Mouse (Mus musculus): ENCODE results near the gene Scarb1. TPM values are rescaled to one million over a fixed set of nuclear protein-coding genes. Genes with fewer than 3 reads are reported as not detected.

Scarb1 gene
- total RNA-seq, 2 experiments from 2014 or later, result 11.8 to 16.9 TPM

- intact Hi-C loops (cut with DNase I), result no loop called here
- H3K4me3 ChIP-seq, result peak overlapping the region; percentile 55
These were observed 56.9 kb downstream of the Scarb1 start for GRCm38 (mm10) chr5:125283748-125284640.

GRCm38 (mm10) chr5:125279216-125279615, 61.7 kb downstream of the Scarb1 start:
- Histone ChIP-seq H3K27ac (no peak overlapping the region), H3K4me3 (no peak overlapping the region)
- DNase-seq, result no peak
- intact Hi-C loops (cut with DNase I), result no loop called here
- TF ChIP-seq CTCF (IDR thresholded peaks at IDR 0.05), result no peak

More at GRCm38 (mm10) chr5:125283748-125284640, 56.9 kb downstream of the Scarb1 start:
- no peak for TF ChIP-seq CTCF (IDR thresholded peaks at IDR 0.05)
- H3K27ac ChIP-seq, result no peak overlapping the region
- peak; percentile 77 for DNase-seq

GRCm38 (mm10) chr5:125278314-125278713, 62.6 kb downstream of the Scarb1 start:
- H3K27ac ChIP-seq, result no peak overlapping the region
- intact Hi-C loops (cut with DNase I), result no loop called here
- no peak overlapping the region for H3K4me3 ChIP-seq
- no peak for DNase-seq
- TF ChIP-seq CTCF (IDR thresholded peaks at IDR 0.05), result peak; percentile 67

GRCm38 (mm10) chr5:125277313-125277712, 63.6 kb downstream of the Scarb1 start:
- Histone ChIP-seq H3K27ac (peak overlapping the region; percentile 7; the same call in 1 of the 2 replicates), H3K4me3 (no peak overlapping the region)
- TF ChIP-seq CTCF (IDR thresholded peaks at IDR 0.05), result no peak
- intact Hi-C loops (cut with DNase I), result no loop called here
- DNase-seq, result no peak

- Histone ChIP-seq H3K27ac (peak overlapping the region; percentile 31; the same call in 1 of the 2 replicates), H3K4me3 (no peak overlapping the region)
- no peak for TF ChIP-seq CTCF (IDR thresholded peaks at IDR 0.05)
- intact Hi-C loops (cut with DNase I), result no loop called here
- DNase-seq, result peak; percentile 76
These were observed 64.1 kb downstream of the Scarb1 start for GRCm38 (mm10) chr5:125276765-125277164.

- no peak for TF ChIP-seq CTCF (IDR thresholded peaks at IDR 0.05)
- DNase-seq, result no peak
- intact Hi-C loops (cut with DNase I), result loop anchor here (2.0 kb wide), 1 partner anchor 93 kb away; no protein-coding TSS in a partner anchor
- Histone ChIP-seq H3K27ac (0 out of 2 replicates have a peak overlapping the region, but pooled peaks have one; percentile 5), H3K4me3 (no peak overlapping the region)
These were observed 65.6 kb downstream of the Scarb1 start for GRCm38 (mm10) chr5:125275315-125275714.

- H3K4me3 ChIP-seq, result no peak overlapping the region
- intact Hi-C loops (cut with DNase I), result loop anchor here (2.0 kb wide), 1 partner anchor 94 kb away; no protein-coding TSS in a partner anchor
- TF ChIP-seq CTCF (IDR thresholded peaks at IDR 0.05), result no peak
- H3K27ac ChIP-seq, result no peak overlapping the region
- no peak for DNase-seq
These were observed 66.1 kb downstream of the Scarb1 start for GRCm38 (mm10) chr5:125274773-125275172.

- TF ChIP-seq CTCF (IDR thresholded peaks at IDR 0.05), result no peak
- H3K27ac ChIP-seq, result peak overlapping the region; percentile 74
- no peak for DNase-seq
- no peak overlapping the region for H3K4me3 ChIP-seq
- intact Hi-C loops (cut with DNase I), result loop anchor here (2.0 kb wide), 1 partner anchor 95 kb away; no protein-coding TSS in a partner anchor
These were observed 66.7 kb downstream of the Scarb1 start for GRCm38 (mm10) chr5:125274182-125274581.

- Histone ChIP-seq H3K4me3 (no peak overlapping the region), H3K27ac (peak overlapping the region; percentile 74)
- peak; percentile 54 for TF ChIP-seq CTCF (IDR thresholded peaks at IDR 0.05)
- DNase-seq, result peak; percentile 94
- intact Hi-C loops (cut with DNase I), result loop anchor here (2.0 kb wide), 1 partner anchor 95 kb away; no protein-coding TSS in a partner anchor
These were observed 67.2 kb downstream of the Scarb1 start for GRCm38 (mm10) chr5:125273666-125274109.

- intact Hi-C loops (cut with DNase I), result no loop called here
- TF ChIP-seq CTCF (IDR thresholded peaks at IDR 0.05), result no peak
These were observed 68.5 kb downstream of the Scarb1 start for GRCm38 (mm10) chr5:125272231-125272988.

GRCm38 (mm10) chr5:125271531-125272203, 69.2 kb downstream of the Scarb1 start:
- peak overlapping the region; percentile 56 for H3K27ac ChIP-seq
- peak; percentile 88 for DNase-seq
- no peak overlapping the region for H3K4me3 ChIP-seq
- intact Hi-C loops (cut with DNase I), result loop anchor here (1.0 kb wide), 1 partner anchor 330 kb away; no protein-coding TSS in a partner anchor
- peak; percentile 97 for TF ChIP-seq CTCF (IDR thresholded peaks at IDR 0.05)

More at GRCm38 (mm10) chr5:125272231-125272988, 68.5 kb downstream of the Scarb1 start:
- Histone ChIP-seq H3K4me3 (no peak overlapping the region), H3K27ac (peak overlapping the region; percentile 74)
- DNase-seq, result no peak

All from gastrocnemius, adult 2 months (tissue).